Mouse (Mus musculus): Measurements from ENCODE around the gene Gm36028. TPM values are rescaled to one million over a fixed set of nuclear protein-coding genes. Genes with fewer than 3 reads are reported as not detected.

Gene Gm36028
- polyA plus RNA-seq, 1 experiment from 2014 or later: not detected

GRCm38 (mm10) chr16:37824778-37825505, 36.0 kb downstream of the Gm36028 start:
- H3K36me3 ChIP-seq: peaks cover 29% of the 10 kb centered on the region
- no peak overlapping the region for H3K27ac ChIP-seq (replicated peaks)
- H3K4me1 ChIP-seq: no peaks in the 10 kb centered on the region
- H3K27me3 ChIP-seq (replicated peaks): no peaks in the 10 kb centered on the region
- no peak overlapping the region for H3K4me2 ChIP-seq
- no peak overlapping the region for H3K4me3 ChIP-seq (replicated peaks)
- WGBS: 87% methylated on average over 12 of the region's 12 CpGs
- ATAC-seq (ENCODE audit: low FRiP score): no peak
- no peak overlapping the region for H3K9ac ChIP-seq (replicated peaks)
- no peaks in the 10 kb centered on the region for H3K9me3 ChIP-seq (replicated peaks)

GRCm38 (mm10) chr16:37823949-37824348, 37.0 kb downstream of the Gm36028 start:
- Histone ChIP-seq H3K27ac (replicated peaks) (no peak overlapping the region), H3K4me3 (replicated peaks) (no peak overlapping the region), H3K4me1 (no peaks in the 10 kb centered on the region), H3K9me3 (replicated peaks) (no peaks in the 10 kb centered on the region), H3K4me2 (no peak overlapping the region), H3K27me3 (replicated peaks) (no peaks in the 10 kb centered on the region), H3K36me3 (peaks cover 23% of the 10 kb centered on the region), H3K9ac (replicated peaks) (no peak overlapping the region)
- no peak for ATAC-seq (ENCODE audit: low FRiP score)
- 79% methylated on average over 5 of the region's 5 CpGs for WGBS

- Histone ChIP-seq H3K27ac (replicated peaks) (no peak overlapping the region), H3K9ac (replicated peaks) (no peak overlapping the region), H3K27me3 (replicated peaks) (no peaks in the 10 kb centered on the region), H3K4me3 (replicated peaks) (no peak overlapping the region), H3K9me3 (replicated peaks) (no peaks in the 10 kb centered on the region), H3K36me3 (peaks cover 11% of the 10 kb centered on the region; the same call in 1 of the 2 replicates), H3K4me2 (no peak overlapping the region), H3K4me1 (peaks cover 15% of the 10 kb centered on the region)
- 90% methylated on average over 4 of the region's 4 CpGs for WGBS
- no peak for ATAC-seq (ENCODE audit: low FRiP score)
These were observed 43.0 kb downstream of the Gm36028 start for GRCm38 (mm10) chr16:37817986-37818385.

GRCm38 (mm10) chr16:37814383-37814971, 46.5 kb downstream of the Gm36028 start:
- Histone ChIP-seq H3K9ac (replicated peaks) (no peak overlapping the region), H3K27ac (replicated peaks) (peak overlapping the region; percentile 83), H3K27me3 (replicated peaks) (no peaks in the 10 kb centered on the region), H3K4me2 (peak overlapping the region; percentile 30; the same call in 1 of the 2 replicates), H3K9me3 (replicated peaks) (no peaks in the 10 kb centered on the region), H3K4me3 (replicated peaks) (no peak overlapping the region), H3K36me3 (no peaks in the 10 kb centered on the region), H3K4me1 (peaks cover 32% of the 10 kb centered on the region)
- ATAC-seq (ENCODE audit: low FRiP score): peak; percentile 89
- WGBS: 22% methylated on average over 7 of the region's 7 CpGs

DNA sequence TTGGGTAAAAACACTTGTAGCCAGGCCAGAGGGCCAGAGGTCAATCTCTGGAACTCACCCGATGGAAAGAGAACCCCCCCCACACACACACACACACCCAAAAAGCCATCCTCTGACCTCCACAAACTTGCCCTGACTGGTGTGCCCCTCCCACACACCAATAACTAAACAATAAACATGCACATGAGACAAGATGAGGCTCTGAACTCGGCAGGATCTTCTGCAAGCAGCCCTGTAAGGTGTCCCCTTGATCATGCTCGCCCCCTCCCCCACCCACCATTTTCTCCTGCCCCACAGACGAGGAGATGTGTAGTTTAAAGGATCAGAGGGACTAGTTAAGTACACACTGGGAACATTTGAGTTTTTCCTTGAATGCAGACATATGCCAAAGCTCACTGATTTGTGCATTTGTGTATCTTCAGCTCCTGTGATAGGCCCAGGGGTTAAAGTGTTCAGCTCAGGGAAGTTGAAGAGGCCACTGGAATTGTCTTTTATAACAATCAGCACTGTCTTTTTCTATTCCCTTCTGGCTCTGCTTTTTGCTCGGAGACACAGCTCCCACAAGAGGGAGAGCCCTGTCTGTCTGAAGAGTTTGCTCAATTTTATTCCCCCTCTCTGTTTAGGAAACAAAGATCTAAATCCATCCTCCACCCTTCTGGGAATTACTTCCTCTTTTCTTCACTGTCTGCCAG, 47.1 kb downstream of the Gm36028 start:
- Histone ChIP-seq H3K27me3 (replicated peaks) (no peaks in the 10 kb centered on the region), H3K4me1 (peaks cover 38% of the 10 kb centered on the region), H3K9ac (replicated peaks) (no peak overlapping the region), H3K4me3 (replicated peaks) (no peak overlapping the region), H3K4me2 (peak overlapping the region; percentile 30; the same call in 1 of the 2 replicates), H3K36me3 (no peaks in the 10 kb centered on the region), H3K27ac (replicated peaks) (peak overlapping the region; percentile 83), H3K9me3 (replicated peaks) (no peaks in the 10 kb centered on the region)
- 0 out of 2 replicates have a peak, but pooled peaks have one; percentile 2 for ATAC-seq (ENCODE audit: low FRiP score)
- WGBS: 35% methylated on average over 5 of the region's 5 CpGs

DNA sequence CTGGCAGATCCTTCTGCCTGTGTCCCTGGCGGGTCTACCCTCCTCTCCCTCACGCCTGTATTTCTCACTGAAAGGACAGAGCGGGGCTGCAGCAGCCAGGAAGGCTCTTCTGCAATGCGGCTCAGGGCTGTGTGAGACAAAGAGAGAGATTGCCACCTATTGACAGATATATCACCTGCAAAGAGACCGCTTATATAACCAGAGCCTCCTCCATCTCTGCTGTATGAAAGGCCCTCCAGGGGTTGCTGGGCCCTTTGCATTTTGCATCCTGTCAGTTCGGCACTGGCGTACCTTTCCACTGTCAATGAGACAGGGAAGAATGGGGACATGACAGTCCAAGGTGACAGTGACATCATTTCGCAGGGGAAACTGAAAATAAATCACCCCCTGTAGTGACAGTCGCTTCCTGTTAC, 48.5 kb downstream of the Gm36028 start:
- 27% methylated on average over 9 of the region's 9 CpGs for WGBS
- peak overlapping the region; percentile 3; the same call in 1 of the 2 replicates for H3K4me2 ChIP-seq

DNA sequence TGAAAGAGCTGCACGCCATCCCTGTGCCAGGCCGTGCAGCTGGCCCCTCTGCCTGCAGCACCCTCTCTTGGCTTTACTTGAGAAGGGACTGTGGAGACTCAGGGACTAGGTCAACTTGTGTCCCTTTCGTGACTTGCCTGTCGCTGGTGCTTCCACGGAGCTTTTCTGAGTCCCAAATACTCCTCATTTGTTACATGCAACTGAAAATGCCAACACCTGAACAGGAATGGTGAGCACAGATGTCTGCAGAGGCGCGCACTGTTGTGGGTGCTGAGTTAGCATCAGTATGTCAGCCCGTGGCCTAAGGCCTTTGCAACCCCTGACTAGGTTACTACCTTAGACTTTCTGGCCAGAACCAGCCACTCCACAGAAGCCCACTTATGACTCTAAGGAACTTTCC, 49.1 kb downstream of the Gm36028 start:
- Histone ChIP-seq H3K36me3 (no peaks in the 10 kb centered on the region), H3K9ac (replicated peaks) (no peak overlapping the region), H3K4me1 (peaks cover 47% of the 10 kb centered on the region), H3K4me2 (no peak overlapping the region), H3K9me3 (replicated peaks) (no peaks in the 10 kb centered on the region), H3K27ac (replicated peaks) (peak overlapping the region; percentile 83), H3K4me3 (replicated peaks) (no peak overlapping the region), H3K27me3 (replicated peaks) (no peaks in the 10 kb centered on the region)
- WGBS: 91% methylated on average over 8 of the region's 8 CpGs
- 0 out of 2 replicates have a peak, but pooled peaks have one; percentile 23 for ATAC-seq (ENCODE audit: low FRiP score)

More for the DNA sequence above, 48.5 kb downstream of the Gm36028 start:
- no peak overlapping the region for H3K9ac ChIP-seq (replicated peaks)
- H3K27me3 ChIP-seq (replicated peaks): no peaks in the 10 kb centered on the region
- H3K4me1 ChIP-seq: peaks cover 42% of the 10 kb centered on the region
- ATAC-seq (ENCODE audit: low FRiP score): peak; percentile 86
- no peaks in the 10 kb centered on the region for H3K36me3 ChIP-seq
- no peak overlapping the region for H3K4me3 ChIP-seq (replicated peaks)
- H3K27ac ChIP-seq (replicated peaks): peak overlapping the region; percentile 83
- H3K9me3 ChIP-seq (replicated peaks): no peaks in the 10 kb centered on the region

DNA sequence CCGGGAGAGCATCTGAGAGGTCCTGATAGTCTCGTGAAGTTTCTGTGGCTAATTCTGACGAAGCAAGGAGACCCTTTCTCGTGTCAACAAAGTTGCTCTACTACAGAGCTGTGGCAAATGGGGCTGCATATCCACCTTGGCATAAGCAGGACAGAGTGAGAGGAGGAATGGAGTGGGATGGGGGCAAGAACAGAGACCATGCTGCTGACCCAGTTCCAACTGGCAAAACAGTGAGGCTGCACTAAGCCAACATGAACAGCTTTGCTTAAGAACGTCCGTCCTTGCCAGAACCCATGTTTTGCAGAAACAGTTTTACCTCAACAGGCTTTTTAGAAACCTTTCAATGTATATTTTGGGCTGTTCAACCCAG, 51.3 kb downstream of the Gm36028 start:
- no peak overlapping the region for H3K27ac ChIP-seq (replicated peaks)
- H3K36me3 ChIP-seq: no peaks in the 10 kb centered on the region; the same call in 1 of the 2 replicates
- peaks cover 48% of the 10 kb centered on the region for H3K4me1 ChIP-seq

DNA sequence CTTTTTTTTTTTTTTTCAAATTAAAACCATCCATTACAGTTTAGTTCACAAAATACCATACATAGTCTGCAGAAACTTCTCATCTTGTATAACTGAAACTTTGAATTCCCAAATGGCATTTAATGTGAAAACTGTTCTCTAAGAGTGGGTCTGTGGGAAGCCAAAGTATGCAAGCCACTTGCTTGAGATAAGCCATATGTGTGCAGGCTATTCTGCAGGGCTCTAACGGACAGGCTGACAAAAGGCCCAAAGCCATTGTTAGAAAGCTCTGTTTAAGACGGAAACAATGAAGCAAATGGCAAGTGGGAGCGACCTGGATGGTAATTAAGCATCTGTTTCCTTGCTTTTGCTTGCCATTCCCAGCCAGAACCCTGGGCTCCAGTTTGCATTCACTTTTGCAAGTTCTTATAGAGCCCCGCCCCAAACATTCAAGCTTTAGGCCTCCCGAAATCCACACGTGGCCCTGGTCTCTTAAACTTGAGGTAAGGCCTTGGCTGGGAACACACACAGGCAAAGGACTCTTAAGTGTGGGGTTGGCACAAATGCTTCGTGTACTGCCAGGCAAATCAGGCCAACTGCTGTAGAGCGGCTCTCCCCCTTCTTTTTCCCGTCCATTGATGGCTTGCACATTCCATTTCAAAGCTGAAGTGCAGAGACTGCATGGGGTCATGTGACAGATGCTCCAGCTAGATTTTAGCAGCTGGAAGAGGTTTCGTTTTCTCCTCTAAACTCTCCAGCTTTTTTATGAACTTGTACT, 51.9 kb downstream of the Gm36028 start:
- Histone ChIP-seq H3K9me3 (replicated peaks) (no peaks in the 10 kb centered on the region), H3K4me1 (peaks cover 46% of the 10 kb centered on the region), H3K27ac (replicated peaks) (0 out of 2 replicates have a peak overlapping the region, but pooled peaks have one; percentile 28), H3K36me3 (no peaks in the 10 kb centered on the region; the same call in 1 of the 2 replicates), H3K4me2 (no peak overlapping the region), H3K27me3 (replicated peaks) (no peaks in the 10 kb centered on the region), H3K4me3 (replicated peaks) (no peak overlapping the region), H3K9ac (replicated peaks) (no peak overlapping the region)
- ATAC-seq (ENCODE audit: low FRiP score): no peak
- 29% methylated on average over 10 of the region's 10 CpGs for WGBS

More for the DNA sequence above, 51.3 kb downstream of the Gm36028 start:
- 81% methylated on average over 6 of the region's 6 CpGs for WGBS
- Histone ChIP-seq H3K4me3 (replicated peaks) (no peak overlapping the region), H3K9me3 (replicated peaks) (no peaks in the 10 kb centered on the region), H3K27me3 (replicated peaks) (no peaks in the 10 kb centered on the region), H3K9ac (replicated peaks) (no peak overlapping the region), H3K4me2 (no peak overlapping the region)
- no peak for ATAC-seq (ENCODE audit: low FRiP score)

- H3K9me3 ChIP-seq (replicated peaks): no peaks in the 10 kb centered on the region
- no peak overlapping the region for H3K27ac ChIP-seq (replicated peaks)
- H3K4me2 ChIP-seq: no peak overlapping the region
- peaks cover 37% of the 10 kb centered on the region for H3K4me1 ChIP-seq
- H3K9ac ChIP-seq (replicated peaks): no peak overlapping the region
- no peak overlapping the region for H3K4me3 ChIP-seq (replicated peaks)
- no peaks in the 10 kb centered on the region for H3K27me3 ChIP-seq (replicated peaks)
- no peaks in the 10 kb centered on the region; the same call in 1 of the 2 replicates for H3K36me3 ChIP-seq
- 80% methylated on average over 8 of the region's 8 CpGs for whole genome bisulfite sequencing
- ATAC-seq (ENCODE audit: low FRiP score): no peak
These were observed 53.7 kb downstream of the Gm36028 start for GRCm38 (mm10) chr16:37807269-37807668.

Data from neural tube, embryonic 15.5 days (tissue).